Mouse (Mus musculus) activated CD4-positive, CD25-positive, alpha-beta regulatory T cell, adult 4 months (primary cell): Measurements from ENCODE around the gene Golph3l. TPM values are rescaled to one million over a fixed set of nuclear protein-coding genes. Genes with fewer than 3 reads are reported as not detected.

Source experiments
- ATAC-seq: one replicate; pipeline ENCODE4 v1.8.0; 2017
- polyA plus RNA-seq, 2 experiments: library from polyadenylated mRNA; unstranded; fragments of 100-300 nt; shearing (Covaris generic); gene quantifications; one replicate each; pipeline ENCODE4 v1.2.1; 2017

The Golph3l gene
- polyA plus RNA-seq, 2 experiments from 2014 or later, result 28.3 to 34.6 TPM

DNA sequence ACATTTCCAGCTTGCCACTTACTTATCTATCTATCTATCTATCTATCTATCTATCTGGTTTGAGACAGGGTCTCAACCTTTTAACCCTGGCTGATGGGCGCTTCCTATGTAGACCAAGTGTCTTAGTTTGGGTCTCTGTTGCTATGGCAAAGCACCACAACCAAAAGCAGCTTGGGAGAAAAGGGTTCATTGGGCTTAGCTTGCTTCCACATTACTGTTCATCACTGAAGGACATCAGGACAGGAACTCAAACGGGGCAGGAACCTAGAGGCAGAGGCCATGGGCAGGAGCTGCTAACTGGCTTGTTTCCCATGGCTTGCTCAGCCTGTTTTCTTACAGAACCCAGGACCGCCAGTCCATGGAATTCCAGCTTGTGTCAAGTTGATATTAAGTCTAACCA, 68.4 kb downstream of the Golph3l start:
- no peak for ATAC-seq

DNA sequence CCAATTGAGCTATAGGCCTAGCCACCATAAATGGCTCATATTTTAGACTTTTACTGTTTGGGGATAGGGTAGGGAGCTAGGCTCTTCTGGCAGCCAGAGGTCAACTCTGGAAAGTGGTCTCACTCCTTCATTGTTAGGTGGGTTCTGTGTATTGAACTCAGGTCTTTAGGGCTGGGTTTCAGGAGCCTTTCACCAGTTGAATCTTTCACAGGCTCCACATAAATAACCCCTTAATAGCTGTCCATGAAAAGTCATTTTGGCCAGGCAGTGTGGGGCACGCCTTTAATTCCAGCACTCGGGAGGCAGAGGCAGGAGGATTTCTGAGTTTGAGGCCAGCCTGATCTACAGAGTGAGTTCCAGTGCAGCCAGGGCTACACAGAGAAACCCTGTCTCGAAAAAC, 69.0 kb downstream of the Golph3l start:
- ATAC-seq, result no peak

DNA sequence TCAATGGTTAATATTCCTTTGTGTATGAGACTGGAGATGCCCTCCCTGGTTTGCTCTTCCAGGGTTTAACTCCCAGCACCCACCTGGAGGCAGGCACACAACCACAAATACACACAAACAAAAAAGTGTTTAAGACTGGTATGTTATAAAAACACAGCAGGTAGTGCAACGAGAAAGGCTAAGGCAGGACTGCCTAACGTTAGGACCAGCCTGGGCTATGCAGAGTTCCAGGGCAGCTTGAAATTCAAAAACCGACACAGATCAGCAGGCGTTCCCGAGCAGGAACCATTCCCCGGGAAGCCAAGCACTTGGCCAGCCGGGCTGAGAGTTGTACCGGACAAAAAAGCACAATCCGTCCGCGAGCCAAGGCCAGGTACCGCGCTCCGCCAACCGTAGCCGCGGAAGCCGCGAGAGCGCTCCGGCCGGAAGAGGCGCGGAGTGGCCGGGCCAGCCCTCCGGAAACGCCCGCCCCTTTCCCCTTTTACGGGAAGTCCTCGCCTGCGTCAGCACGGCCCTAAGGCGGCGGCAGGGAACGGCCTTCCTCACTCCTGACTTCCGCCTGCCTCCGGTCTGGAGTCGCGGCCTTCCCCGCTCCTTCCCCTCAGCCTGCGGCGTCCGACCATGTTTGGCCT, 69.6 kb downstream of the Golph3l start, which contains the start of gene Mcl1:
TSS of gene Mcl1 (plus strand) at position 553 of the 632 bp plus-strand sequence.
- ATAC-seq, result peak; percentile 79

DNA sequence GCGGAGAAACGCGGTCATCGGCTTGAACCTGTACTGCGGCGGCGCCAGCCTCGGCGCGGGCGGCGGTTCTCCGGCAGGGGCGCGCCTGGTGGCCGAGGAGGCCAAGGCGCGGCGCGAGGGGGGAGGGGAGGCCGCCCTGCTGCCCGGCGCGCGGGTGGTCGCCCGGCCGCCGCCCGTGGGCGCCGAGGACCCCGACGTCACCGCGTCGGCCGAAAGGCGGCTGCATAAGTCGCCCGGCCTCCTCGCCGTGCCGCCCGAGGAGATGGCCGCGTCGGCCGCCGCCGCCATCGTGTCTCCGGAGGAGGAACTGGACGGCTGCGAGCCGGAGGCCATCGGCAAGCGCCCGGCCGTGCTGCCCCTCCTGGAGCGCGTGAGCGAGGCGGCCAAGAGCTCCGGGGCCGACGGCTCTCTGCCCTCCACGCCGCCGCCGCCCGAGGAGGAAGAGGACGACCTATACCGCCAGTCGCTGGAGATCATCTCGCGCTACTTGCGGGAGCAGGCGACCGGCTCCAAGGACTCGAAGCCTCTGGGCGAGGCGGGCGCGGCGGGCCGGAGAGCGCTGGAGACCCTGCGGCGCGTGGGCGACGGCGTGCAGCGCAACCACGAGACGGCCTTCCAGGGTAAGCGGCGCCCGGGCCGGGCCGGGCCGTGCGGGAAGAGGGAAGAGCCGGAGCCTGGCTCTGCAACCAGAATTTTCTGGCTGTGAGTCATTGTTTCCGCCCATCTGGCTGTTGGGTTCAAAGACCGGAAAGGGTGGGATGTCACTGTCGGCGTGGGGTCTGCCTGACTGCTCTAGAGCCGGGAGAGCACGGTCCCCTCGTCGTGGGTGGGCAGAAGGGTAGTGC, 70.4 kb downstream of the Golph3l start:
- peak; percentile 49 for ATAC-seq

DNA sequence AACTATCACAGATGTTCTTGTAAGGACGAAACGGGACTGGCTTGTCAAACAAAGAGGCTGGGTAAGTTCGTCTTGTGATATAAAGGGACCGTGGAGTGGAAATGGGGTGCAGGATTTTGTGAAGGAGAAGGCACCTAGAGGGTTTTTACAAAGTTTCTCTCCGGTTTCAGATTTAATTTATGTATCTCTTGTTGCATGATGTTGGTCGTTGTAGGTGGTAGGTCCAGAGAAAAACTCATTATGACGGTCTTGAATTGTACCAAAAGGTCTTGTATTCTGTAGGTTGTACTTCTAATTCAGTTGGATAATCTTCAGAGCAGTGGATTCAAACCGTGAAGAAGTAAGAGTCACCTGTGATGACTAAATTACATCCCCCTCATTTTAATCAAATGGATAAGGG, 71.2 kb downstream of the Golph3l start:
- ATAC-seq, result no peak

DNA sequence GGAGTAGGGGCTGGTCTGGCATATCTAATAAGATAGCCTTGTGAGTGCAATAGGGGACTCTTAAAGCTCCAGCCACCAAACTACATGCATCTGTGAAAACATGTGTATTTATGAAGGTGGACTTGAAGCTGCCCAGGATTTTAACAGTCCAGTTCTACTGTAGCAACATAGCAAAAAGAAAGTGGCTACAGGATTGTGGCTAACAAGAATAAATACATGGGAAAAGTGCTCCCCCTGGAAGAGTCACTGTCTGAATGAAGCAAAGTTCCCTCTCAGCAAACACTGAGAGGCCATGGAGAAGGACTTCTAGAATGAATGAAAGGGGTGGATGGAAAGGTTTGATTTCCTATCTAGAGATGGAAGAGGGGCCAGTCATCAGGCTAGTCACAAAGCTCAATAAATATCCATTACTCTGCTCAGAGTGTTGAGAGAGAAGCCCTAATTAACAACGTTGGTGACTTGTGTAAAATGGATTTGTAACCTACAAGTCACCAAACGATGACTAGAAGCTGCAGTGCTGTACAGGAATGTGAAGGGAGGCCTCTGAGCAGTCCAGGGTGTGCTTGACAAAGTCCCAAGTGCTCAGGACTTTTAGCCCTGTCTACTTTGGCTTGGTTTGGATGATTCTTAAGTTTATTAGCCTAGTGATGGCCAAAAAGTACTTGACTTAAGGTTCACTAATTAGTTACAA, 72.2 kb downstream of the Golph3l start:
- no peak for ATAC-seq

DNA sequence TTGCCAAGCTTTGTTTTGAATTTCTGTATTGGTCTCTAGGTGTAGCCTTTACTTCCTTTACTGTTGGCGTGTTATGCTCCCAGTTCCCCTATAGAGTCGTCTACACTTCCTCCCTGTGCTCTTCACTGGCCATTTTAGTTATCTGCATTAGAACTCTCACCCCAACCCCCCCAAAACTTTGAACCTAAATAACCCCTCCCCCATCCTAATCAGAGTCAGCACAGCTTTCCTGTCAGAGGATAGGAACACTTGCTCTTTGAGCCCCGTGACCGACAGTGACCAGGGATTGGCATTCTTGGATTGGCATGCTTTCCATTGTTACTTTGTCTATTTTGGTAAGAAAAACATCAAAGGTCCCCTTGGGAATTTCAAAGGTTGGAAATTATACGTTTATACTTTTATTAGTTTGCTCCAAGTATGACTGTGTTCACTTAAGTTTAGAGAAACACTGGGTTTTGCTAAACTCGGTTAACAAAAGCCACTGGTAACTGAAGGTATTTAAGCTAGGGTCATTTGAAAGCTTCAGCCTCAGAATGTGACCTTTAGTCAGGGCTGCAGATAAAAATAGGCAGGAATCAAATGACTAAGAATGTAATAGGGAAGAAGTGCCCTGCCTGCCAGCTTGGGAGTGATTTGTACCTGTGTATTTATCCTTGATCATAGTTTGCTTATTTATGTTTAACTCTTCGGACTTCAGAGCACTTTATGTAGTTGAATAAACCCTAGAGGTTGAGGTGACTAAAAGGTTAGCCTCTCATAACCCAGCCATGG, 73.4 kb downstream of the Golph3l start:
- no peak for ATAC-seq

DNA sequence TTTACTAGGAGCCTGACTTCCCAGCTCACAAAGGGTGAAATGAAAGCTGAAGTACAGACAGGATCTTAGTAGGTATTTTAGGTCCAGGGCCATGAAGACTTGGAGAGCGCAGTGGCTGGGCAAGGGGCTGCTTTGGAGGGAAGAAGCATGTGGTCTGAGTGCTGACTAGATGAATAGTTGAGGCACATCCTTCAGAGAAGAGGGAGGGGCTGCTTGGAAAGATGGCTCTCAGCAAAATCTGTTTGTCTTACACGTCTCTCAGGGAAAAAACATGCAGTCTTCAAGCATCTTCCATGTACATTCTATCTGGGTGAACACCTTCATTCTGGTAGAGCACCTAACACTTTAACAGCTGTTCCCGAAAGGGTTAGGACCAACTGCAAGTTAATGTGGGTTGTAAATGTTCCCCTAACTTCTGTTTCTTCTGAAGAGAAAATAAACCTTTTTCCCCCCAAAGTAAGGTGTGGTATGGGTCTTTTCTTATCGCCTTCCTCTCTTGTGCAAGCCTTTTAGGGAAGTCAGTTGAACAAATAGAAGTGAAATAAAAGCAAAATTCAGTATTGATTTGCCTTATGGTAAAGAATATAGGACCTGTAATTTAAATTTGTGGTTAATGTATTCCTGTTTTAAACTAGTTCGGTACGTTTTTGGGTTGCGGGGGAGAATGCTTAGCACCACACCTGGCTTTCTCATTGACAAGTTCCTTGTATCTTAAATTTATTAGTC, 74.2 kb downstream of the Golph3l start:
- ATAC-seq, result no peak

DNA sequence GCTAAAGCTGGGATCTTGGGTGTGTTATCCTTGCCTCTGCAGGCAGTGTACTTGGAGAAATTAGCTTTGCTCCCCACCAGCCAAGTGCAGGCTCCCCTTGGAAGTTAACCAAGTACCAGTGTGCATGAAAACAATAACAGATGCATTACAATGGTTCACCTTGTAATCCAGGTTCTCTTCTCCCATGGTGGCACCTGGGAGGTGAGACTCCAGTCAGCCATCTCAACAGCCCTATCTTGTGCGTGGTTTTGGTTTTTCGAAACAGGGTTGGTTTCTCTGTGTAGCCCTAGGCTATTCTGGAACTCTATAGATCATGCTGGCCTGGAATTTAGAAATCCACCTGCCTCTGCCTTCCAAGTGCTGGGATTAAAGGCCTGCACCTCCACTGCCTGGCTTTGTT, 74.8 kb downstream of the Golph3l start:
- ATAC-seq, result no peak

DNA sequence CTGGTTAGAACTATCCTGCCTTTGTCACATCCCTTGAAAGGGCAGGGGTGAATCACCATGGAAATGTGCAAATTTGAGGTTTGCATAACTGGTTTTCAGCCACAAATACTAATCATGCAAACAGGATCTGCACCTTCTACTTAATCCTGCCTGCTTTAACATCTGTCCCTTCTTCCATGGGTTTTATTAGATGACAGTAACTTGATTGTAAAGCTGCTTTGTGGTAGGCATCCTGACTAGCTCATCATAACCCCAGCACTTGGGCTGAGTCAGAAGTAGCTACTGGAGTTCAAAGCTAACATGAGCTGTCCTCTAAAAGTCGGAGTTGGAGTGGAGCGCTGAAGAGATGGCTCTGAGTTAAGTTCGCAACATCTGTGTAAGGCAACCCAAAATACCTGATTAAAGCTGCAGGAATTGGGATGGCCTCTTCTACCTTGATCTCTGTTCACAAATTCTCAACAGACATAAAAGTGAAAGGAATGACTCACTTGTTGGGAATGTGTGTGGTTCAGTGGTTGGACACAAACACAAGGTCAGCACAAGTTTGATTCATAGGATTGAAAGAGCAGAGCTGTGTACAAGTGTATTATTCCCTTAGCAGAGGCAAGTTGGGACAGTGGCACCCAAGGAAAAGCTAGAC, 75.4 kb downstream of the Golph3l start:
- no peak for ATAC-seq

DNA sequence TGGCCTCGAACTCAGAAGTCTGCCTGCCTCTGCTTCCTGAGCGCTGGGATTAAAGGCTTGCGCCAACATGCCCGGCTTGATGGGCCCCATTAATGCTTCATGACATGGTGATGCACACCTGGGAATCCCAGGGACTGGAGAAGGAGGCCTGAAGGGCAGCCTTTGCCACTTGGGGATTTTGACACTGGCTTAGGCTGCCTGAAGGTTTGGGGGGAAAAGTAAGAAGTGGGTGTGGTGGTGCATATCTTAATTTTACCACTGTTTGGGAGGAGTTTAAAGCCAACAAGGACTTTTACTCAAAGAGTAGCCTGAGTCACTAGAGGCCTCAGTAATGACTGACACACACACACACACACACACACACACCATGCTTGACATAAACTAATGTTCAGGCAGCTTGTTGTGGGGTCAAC, 76.2 kb downstream of the Golph3l start:
- ATAC-seq, result no peak

DNA sequence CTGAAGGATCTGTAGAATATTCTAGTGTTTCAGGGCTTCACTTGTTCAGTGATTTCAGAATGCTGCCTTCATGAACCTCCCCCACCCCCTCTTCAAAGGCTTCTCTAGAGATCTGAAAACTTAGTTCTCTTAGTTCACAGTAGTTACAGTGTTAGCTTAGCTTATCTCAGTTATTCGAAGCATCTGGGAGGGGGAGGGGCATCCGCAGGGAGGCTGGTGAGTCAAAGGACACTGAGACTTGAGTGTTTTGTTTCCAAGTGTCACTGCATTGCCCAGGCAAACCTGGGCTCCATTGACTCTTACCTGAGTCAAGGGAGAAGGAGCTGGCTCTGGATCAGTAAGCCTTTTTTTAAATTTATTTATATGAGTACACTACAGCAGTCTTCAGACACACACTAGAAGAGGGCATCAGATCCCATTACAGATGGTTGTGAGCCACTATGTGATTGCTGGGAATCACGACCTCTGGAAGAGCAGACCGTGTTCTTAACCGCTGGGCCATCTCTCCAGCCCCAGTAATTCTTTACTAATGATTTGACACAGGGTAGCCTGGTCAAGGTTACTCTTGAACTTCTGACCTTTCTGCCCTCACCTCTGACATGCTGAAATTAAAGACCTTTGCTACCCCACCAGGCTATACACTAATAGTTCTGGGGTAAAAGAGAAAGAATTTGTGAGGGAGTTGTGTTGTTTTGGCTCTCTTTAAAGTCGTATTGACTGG, 77.5 kb downstream of the Golph3l start:
- peak; percentile 47 for ATAC-seq

DNA sequence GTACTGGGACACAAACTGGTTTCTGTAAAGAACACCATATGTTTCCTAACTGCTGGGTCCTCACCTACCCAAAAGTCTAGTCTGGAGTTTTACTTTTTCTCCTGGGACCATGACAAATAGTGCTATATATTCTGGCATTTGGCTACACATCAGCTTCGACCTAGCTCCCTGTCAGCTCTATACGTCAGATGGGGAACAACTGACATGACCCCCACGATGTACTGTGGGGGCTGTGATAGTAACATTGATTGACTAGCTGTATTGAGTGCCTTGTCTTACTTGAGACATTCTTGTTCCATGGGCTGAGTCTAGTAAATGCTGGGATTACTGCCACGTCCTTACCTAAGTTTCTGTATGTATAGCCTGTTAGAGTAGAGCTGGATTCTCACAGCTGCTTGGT, 78.8 kb downstream of the Golph3l start:
- no peak for ATAC-seq

DNA sequence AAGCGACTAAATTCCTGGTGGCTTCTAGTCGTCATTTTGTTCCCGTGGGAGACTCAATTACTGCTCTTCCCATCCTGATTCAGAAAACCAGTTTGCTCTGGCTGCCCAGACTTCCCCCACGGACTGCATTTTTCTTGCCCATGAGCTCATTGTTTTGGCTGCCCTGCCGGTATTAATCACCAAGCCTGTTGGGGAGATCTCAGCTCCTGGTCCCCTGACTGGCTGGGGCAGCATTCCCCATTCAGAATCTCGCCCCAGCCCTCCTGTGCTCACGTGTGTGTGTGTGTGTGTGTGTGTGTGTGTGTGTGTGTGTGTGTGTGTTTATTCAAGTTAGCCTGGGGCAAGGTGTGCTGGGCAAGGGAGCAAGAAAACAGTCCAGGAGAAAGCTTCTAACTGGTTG, 79.3 kb downstream of the Golph3l start:
- ATAC-seq, result no peak

Other genes starting within 250 kb of the Golph3l start
- gene Setdb1, start 231.7 kb upstream of the Golph3l start, polyA plus RNA-seq, result 10 to 100 TPM; 16.9 to 25.5 TPM
- not detected for gene 4930558C23Rik, start 186.1 kb upstream of the Golph3l start, polyA plus RNA-seq
- 10 to 100 TPM; 24.2 to 29.9 TPM for gene Arnt, start 154.5 kb upstream of the Golph3l start, polyA plus RNA-seq
- gene Ctsk, start 89.7 kb upstream of the Golph3l start, polyA plus RNA-seq, result not detected
- gene Ctss, start 62.1 kb upstream of the Golph3l start, polyA plus RNA-seq, result 100 to 1,000 TPM; 365 to 472 TPM
- gene Hormad1, start 29.3 kb upstream of the Golph3l start, polyA plus RNA-seq, result not detected
- 10 to 100 TPM; 67.7 to 82.4 TPM for gene Ensa, start 36.1 kb downstream of the Golph3l start, polyA plus RNA-seq
- gene Mcl1, start 69.9 kb downstream of the Golph3l start, polyA plus RNA-seq, result 10 to 100 TPM; 62.9 to 76.7 TPM
- gene Adamtsl4, start 99.0 kb downstream of the Golph3l start, polyA plus RNA-seq, result 1 to 10 TPM; 3.2 to 3.5 TPM
- 100 to 1,000 TPM; 115 to 149 TPM for gene Ecm1, start 150.6 kb downstream of the Golph3l start, polyA plus RNA-seq
- gene Tars2, start 171.3 kb downstream of the Golph3l start, polyA plus RNA-seq, result 10 to 100 TPM; 67.4 to 73.6 TPM
- 10 to 100 TPM; 22.7 to 26.4 TPM for gene Rprd2, start 229.9 kb downstream of the Golph3l start, polyA plus RNA-seq